Mouse (Mus musculus) heart, postnatal 0 days (tissue): Measurements from ENCODE around the gene Olfr157. TPM values are rescaled to one million over a fixed set of nuclear protein-coding genes. Genes with fewer than 3 reads are reported as not detected.
"Not testable (repeated sequence)": the region's sequence is repeated elsewhere in the genome, so short reads cannot be mapped to it uniquely, and the experiment has no call there.

ENCODE experiments used
- ATAC-seq: fragments of 200-750 bp; cut with Nextera tagmentation; 2 replicates; pipeline ENCODE4 v1.8.0; 2017; ENCODE audit warnings: low read depth, moderate number of reproducible peaks, moderate library complexity; ENCODE audit not compliant: insufficient read depth
- DNase-seq: peaks from one replicate; pipeline ENCODE4 v3.0.0-alpha.2; 2016; ENCODE audit warnings: low spot score
- H3K27ac ChIP-seq: fragments of 300-500 bp; sonication (generic); 2 replicates; pipeline ENCODE4 v1.5.1; 2014; ENCODE audit warnings: low read depth, mild to moderate bottlenecking
- H3K27me3 ChIP-seq: fragments of 300-500 bp; sonication (generic); 2 replicates; pipeline ENCODE4 v1.6.1; 2014; ENCODE audit warnings: low read length, mixed read lengths; ENCODE audit not compliant: control insufficient read depth, insufficient read depth
- H3K36me3 ChIP-seq: fragments of 300-500 bp; sonication (generic); replicated peaks from 2 replicates; pipeline ENCODE4 v1.6.1; 2014; ENCODE audit warnings: low read length, mixed read lengths; ENCODE audit not compliant: control insufficient read depth, insufficient read depth
- H3K4me1 ChIP-seq: fragments of 300-500 bp; sonication (generic); 2 replicates; pipeline ENCODE4 v1.6.1; 2014; ENCODE audit warnings: antibody characterized with exemption; ENCODE audit not compliant: control insufficient read depth, insufficient read depth
- H3K4me2 ChIP-seq: fragments of 300-500 bp; sonication (generic); 2 replicates; pipeline ENCODE4 v1.6.1; 2014; ENCODE audit warnings: low read depth, mild to moderate bottlenecking, low read length, moderate library complexity
- H3K4me3 ChIP-seq: fragments of 300-500 bp; sonication (generic); 2 replicates; pipeline ENCODE4 v1.5.1; 2014; ENCODE audit warnings: low read depth, low read length
- H3K9ac ChIP-seq: fragments of 300-500 bp; sonication (generic); replicated peaks from 2 replicates; pipeline ENCODE4 v1.6.1; 2014; ENCODE audit warnings: low read depth, low read length, mixed read lengths
- H3K9me3 ChIP-seq: fragments of 300-500 bp; sonication (generic); replicated peaks from 2 replicates; pipeline ENCODE4 v1.6.1; 2016; ENCODE audit warnings: low read length; ENCODE audit not compliant: control insufficient read depth
- CTCF ChIP-seq: IDR thresholded peaks from 2 replicates; pipeline ENCODE4 v1.5.1; 2016; ENCODE audit warnings: antibody characterized with exemption, control low read depth, low read depth
- EP300 ChIP-seq: IDR thresholded peaks from 2 replicates; pipeline ENCODE4 v1.6.1; 2016; ENCODE audit warnings: antibody characterized with exemption, low read depth
- WGBS: fragments of 180-500 bp; shearing (Covaris S2); extraction: QIAGEN DNeasy Blood & Tissue Kit; methylation state at CpG from one replicate; pipeline ENCODE4 v1.1.7; 2014; 5-methylcytosine and 5-hydroxymethylcytosine counted together
- polyA plus RNA-seq: library from polyadenylated mRNA; unstranded; fragments of >200 nt; fragmentation: Nextera tagmentation; extraction: Ambion mirVana; gene quantifications from 2 replicates; pipeline ENCODE4 v1.2.1, GENCODE M21; 2015
- total RNA-seq: library from RNA; depleted of rRNA; stranded (reverse); fragments of >200 nt; gene quantifications from 2 replicates; pipeline ENCODE4 v1.2.3, GENCODE M21; 2014; ENCODE audit warnings: low replicate concordance; rRNA removed

The Olfr157 gene
- total and polyA plus RNA-seq, 2 experiments from 2014 or later, result not detected

DNA sequence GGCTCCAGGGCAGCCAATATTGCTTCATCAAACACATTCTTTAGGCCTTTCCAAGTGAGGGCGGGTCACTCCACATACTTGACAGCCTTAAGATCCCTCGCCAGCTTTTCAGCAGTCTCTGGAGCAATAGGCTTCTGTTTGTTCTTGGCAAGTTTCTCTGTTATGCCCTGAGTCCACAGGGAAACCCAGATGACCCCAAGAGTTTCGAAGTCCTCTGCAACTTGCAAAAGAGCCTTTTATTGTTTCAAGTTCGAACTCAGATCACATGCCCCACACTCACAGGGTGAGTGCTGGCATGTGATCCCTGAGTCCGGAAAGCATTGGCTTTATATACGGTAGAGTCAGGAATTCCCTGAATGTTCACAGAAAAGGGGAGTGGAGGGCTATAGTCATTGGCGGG lies 41.1 kb downstream of the Olfr157 start:
- 62% methylated on average over 7 of the region's 7 CpGs for WGBS
- no peaks in the 10 kb centered on the region for H3K4me1 ChIP-seq
- H3K27ac ChIP-seq, result no peak overlapping the region
- TF ChIP-seq EP300 (no peak), CTCF (no peak)
- H3K9ac ChIP-seq, result no peak overlapping the region
- no peak overlapping the region for H3K4me2 ChIP-seq
- DNase-seq (no peak), ATAC-seq (no peak)
- H3K27me3 ChIP-seq, result no peaks in the 10 kb centered on the region
- H3K9me3 ChIP-seq, result 0 out of 2 replicates have a peak, but pooled peaks cover 6% of the 10 kb centered on the region
- H3K36me3 ChIP-seq, result no peaks in the 10 kb centered on the region
- no peak overlapping the region for H3K4me3 ChIP-seq

DNA sequence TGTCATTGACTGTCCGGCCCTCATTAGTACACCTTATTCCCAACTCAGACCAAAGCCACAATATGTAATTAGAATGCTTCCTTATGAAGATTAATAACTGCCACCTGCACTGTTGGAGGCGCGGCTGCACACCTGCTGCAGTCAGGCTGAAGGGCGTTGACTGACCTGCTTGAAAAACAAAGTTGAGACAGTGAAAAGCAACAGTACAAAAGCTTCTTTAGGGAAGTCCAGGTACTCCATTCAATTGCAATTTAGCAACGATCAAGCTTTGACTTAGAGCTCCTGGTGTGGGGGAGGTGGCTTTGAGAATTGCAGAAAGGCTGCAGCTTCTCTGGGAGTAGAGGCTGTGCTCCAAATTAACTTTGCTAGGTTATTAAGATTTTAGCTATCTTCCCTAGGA lies 44.2 kb downstream of the Olfr157 start:
- H3K4me3 ChIP-seq, H3K27ac ChIP-seq, H3K9ac ChIP-seq, H3K4me1 ChIP-seq, ATAC-seq, H3K9me3 ChIP-seq, H3K36me3 ChIP-seq, H3K4me2 ChIP-seq, DNase-seq, H3K27me3 ChIP-seq: not testable (repeated sequence)
- 77% methylated on average over 5 of the region's 5 CpGs for WGBS

DNA sequence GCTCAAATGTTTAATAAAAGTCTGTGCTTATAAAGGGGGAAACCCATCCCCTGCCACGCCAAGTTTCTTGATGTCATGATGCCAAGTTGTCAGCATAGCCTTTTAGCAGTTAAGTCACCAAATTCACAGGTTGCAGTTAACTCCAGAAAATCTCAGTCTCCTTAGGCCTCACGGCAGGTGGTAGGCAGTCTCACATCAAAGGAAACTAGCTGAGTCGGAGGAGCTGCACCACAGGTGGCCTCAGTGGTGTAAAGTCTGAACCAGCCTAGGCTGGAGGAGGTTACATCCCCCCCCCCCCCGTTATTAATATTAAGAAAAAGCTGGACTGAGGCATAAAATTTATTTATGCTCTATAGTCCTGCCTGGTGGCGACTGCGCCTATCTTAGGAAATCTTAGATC lies 44.7 kb downstream of the Olfr157 start:
- no peaks in the 10 kb centered on the region for H3K4me1 ChIP-seq
- no peak overlapping the region for H3K27ac ChIP-seq
- DNase-seq (no peak), ATAC-seq (no peak)
- no peaks in the 10 kb centered on the region for H3K27me3 ChIP-seq
- WGBS, result 65% methylated on average over 6 of the region's 6 CpGs
- H3K9me3 ChIP-seq, result no peaks in the 10 kb centered on the region
- H3K36me3 ChIP-seq, result no peaks in the 10 kb centered on the region
- H3K9ac ChIP-seq, result no peak overlapping the region
- no peak overlapping the region for H3K4me2 ChIP-seq
- H3K4me3 ChIP-seq, result no peak overlapping the region
- TF ChIP-seq CTCF, result no peak
- no peak for TF ChIP-seq EP300

Other genes starting within 250 kb of the Olfr157 start
- 17.7 and 23.1 TPM in 2 replicates for gene Npr2, start 208.3 kb downstream of the Olfr157 start, total RNA-seq
- gene Npr2, start 208.3 kb downstream of the Olfr157 start, polyA plus RNA-seq, result 6.6 and 6.9 TPM in 2 replicates
- not detected in 2 replicates for gene Spag8, start 186.6 kb downstream of the Olfr157 start, total RNA-seq
- 0.44 and 0.62 TPM in 2 replicates for gene Spag8, start 186.6 kb downstream of the Olfr157 start, polyA plus RNA-seq
- gene Hint2, start 183.7 kb downstream of the Olfr157 start, total RNA-seq, result 358 and 378 TPM in 2 replicates
- gene Hint2, start 183.7 kb downstream of the Olfr157 start, polyA plus RNA-seq, result 322 and 361 TPM in 2 replicates
- 9.6 and 24.9 TPM in 2 replicates for gene Tmem8b, start 171.2 kb downstream of the Olfr157 start, total RNA-seq
- 4.5 and 4.9 TPM in 2 replicates for gene Tmem8b, start 171.2 kb downstream of the Olfr157 start, polyA plus RNA-seq
- not detected in 2 replicates for gene Fam221b, start 171.1 kb downstream of the Olfr157 start, total RNA-seq
- 3.6 and 4.0 TPM in 2 replicates for gene Fam221b, start 171.1 kb downstream of the Olfr157 start, polyA plus RNA-seq
- gene Olfr70, start 139.4 kb downstream of the Olfr157 start, total RNA-seq, result 0.15 TPM in 1 of 2 replicates, not detected in the other
- not detected in 2 replicates for gene Olfr70, start 139.4 kb downstream of the Olfr157 start, polyA plus RNA-seq
- not detected in 2 replicates for gene Olfr71, start 129.9 kb downstream of the Olfr157 start, total RNA-seq
- gene Olfr71, start 129.9 kb downstream of the Olfr157 start, polyA plus RNA-seq, result not detected in 2 replicates
- gene Hrct1, start 113.0 kb downstream of the Olfr157 start, total RNA-seq, result 8.2 and 9.5 TPM in 2 replicates
- gene Hrct1, start 113.0 kb downstream of the Olfr157 start, polyA plus RNA-seq, result 4.5 and 4.9 TPM in 2 replicates
- 1.6 and 6.3 TPM in 2 replicates for gene Spaar, start 110.2 kb downstream of the Olfr157 start, total RNA-seq
- gene Spaar, start 110.2 kb downstream of the Olfr157 start, polyA plus RNA-seq, result 1.1 and 1.3 TPM in 2 replicates
- gene Olfr159, start 69.2 kb downstream of the Olfr157 start, total RNA-seq, result not detected in 2 replicates
- not detected in 2 replicates for gene Olfr159, start 69.2 kb downstream of the Olfr157 start, polyA plus RNA-seq
- gene Olfr156, start 16.3 kb downstream of the Olfr157 start, total RNA-seq, result not detected in 2 replicates
- gene Olfr156, start 16.3 kb downstream of the Olfr157 start, polyA plus RNA-seq, result not detected in 2 replicates
- not detected in 2 replicates for gene Olfr155, start 11.4 kb upstream of the Olfr157 start, total RNA-seq
- gene Olfr155, start 11.4 kb upstream of the Olfr157 start, polyA plus RNA-seq, result not detected in 2 replicates
- 5.6 TPM in 2 replicates for gene Reck, start 35.3 kb upstream of the Olfr157 start, total RNA-seq
- gene Reck, start 35.3 kb upstream of the Olfr157 start, polyA plus RNA-seq, result 4.0 and 4.1 TPM in 2 replicates
- 35.8 and 39.2 TPM in 2 replicates for gene Glipr2, start 117.2 kb upstream of the Olfr157 start, total RNA-seq
- 27.3 and 28.4 TPM in 2 replicates for gene Glipr2, start 117.2 kb upstream of the Olfr157 start, polyA plus RNA-seq
- not detected in 2 replicates for gene Ccin, start 143.3 kb upstream of the Olfr157 start, total RNA-seq
- gene Ccin, start 143.3 kb upstream of the Olfr157 start, polyA plus RNA-seq, result not detected in 2 replicates
- 128 and 168 TPM in 2 replicates for gene Clta, start 164.3 kb upstream of the Olfr157 start, total RNA-seq
- gene Clta, start 164.3 kb upstream of the Olfr157 start, polyA plus RNA-seq, result 106 and 112 TPM in 2 replicates
- gene Gne, start 244.0 kb upstream of the Olfr157 start, total RNA-seq, result 44.0 and 45.5 TPM in 2 replicates
- 24.2 and 25.5 TPM in 2 replicates for gene Gne, start 244.0 kb upstream of the Olfr157 start, polyA plus RNA-seq